Mouse (Mus musculus) MEL-GATA-1-ER (cell line): Measurements from ENCODE around the gene Git2.

Source experiments
- DNase-seq: peaks from one replicate; pipeline ENCODE4 v3.0.0-alpha.2; 2012; ENCODE audit warnings: low read depth; ENCODE audit errors: extremely low read depth

Gene Git2

DNA sequence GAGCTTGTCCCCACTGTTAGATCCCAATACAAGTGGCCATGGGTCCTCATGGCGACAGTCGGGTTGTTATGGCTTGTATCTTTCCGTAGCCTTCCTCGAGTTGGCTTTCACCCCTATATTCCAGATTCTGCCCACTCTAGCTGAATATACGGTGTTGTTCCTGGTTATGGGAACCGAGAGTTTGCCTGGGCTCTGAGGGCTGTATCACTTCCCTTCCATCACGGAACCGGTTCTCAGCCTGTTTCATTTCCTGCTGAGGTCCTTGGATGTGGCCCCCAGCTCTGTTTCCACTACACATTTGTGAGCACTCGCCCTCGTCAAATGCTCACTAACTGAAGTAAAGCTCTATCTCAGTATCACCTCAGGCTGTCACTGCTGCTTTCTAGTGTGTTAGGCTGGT, 53.3 kb downstream of the Git2 start:
- no peak for DNase-seq

DNA sequence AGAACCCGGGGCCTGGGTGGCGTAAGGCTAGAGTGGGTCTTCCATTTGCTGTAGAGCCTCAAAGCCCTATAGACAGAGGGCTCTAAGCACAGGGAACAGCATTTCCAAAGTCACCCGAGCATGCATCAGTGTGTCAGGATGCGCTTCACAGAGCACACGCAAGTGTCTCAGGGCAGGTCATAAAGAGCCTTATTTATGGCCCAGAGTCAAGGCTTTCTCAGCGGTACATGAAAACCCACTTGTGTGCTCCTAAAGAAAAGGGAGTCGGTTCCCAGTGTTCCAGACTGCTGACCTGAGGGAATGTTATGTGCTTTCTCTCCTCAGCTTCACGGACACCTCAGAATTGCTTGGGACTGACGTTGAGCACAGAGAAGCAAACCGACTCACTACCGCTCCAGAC, 54.5 kb downstream of the Git2 start:
- DNase-seq = no peak

GRCm38 (mm10) chr5:114719928-114720270, 55.4 kb downstream of the Git2 start:
- no peak for DNase-seq

DNA sequence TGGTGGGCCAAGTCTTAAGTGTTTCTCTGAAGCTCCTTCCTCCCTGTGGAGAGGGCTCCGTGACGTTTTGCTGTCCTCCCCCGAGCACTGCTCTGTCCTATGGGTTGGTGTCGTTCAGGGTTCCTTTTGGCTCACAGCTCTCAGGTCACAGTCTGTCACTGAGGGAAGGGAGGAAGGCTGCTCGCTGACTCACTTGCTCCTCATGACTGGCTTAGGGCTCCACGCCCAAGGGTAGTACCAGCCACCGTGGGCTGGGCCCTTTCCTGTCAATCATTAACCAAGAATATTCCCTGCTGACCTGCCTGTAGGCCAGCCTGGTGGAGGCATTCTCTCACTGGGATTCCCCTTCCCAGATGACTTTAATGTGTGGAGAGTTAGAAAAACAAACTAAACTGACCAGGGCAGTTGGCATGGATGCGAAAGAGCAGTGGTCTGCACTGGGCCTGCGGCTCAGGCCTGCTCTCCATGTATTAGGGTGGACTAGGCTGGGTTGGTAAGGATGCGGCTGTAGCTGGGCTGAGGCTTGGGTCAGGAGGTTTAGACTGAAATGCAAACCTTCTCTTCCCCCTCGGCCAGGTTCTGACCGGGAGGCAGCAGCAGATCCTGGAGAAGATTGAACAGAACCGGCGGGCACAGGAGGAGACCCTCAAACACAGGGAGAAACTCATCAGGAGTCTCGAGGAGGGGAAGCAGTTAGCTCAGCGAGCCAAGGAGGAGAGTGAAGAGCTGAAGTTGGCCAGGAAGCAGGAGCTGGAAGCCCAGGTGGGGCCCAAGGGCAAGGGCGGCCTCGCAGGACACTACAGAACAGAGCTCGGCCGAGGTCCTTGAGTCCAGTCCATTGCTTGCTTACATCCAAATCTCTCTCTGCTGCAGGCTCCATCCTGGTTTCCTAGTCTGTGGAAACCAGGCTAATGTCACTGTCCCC, 56.1 kb downstream of the Git2 start:
- no peak for DNase-seq

DNA sequence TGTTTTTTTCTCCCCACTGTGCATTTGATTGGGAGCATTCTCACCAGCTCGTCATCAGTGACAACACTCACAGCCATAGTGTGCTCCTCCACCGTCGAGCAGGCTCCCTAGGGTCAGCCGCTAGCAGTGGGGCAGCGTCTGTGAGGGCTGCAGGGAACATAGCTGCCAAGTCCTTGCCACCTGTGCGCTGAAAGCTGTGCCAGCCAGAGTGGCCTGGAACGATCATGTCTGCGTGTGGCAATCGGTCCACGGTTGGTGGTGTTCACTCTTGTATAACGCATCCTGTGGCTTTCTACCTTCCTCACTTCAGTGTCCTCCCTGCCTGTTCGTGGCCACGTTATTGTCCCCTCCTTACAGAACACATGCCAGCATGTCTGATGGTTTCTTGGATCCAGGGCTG, 56.8 kb downstream of the Git2 start:
- no peak for DNase-seq

- no peak for DNase-seq
Measured at GRCm38 (mm10) chr5:114717937-114718336, 57.4 kb downstream of the Git2 start.

DNA sequence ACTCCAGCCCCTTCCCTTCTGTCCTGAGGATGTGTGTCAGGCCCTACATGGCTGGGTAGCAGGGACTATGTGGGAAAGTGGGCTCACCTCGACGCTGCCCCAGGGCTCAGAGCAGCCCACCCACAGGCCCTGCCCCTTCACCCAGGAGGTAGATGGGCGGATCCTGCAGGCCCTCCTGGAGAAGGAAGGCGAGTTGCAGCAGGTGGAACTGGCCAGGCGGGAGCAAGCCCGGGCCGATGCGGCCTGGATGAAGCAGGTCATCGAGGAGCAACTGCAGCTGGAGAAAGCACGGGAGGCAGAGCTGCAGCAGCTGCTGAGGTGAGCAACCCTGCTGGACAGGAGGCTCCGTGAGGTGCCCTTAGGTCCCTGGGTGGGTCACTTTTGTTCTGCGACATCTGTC, 58.0 kb downstream of the Git2 start:
- no peak for DNase-seq

DNA sequence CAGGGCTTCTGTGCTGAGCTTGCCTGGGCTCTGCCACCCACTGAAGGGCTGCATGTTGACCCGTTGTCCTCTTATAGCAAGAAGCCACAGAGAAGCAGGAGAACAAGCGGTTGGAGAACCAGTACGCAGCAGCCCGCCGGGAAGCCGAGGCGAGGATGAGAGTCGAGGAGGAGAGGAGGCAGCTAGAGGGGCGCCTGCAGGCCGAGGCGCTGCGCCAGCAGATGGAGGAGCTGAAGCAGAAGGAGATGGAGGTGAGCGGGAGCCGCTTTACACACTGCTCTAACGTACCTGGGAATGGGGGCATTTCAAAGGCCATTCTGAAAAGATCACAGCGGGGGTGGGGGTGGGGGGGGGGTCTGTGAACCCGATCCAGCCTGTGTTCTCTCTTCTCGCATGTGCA, 60.8 kb downstream of the Git2 start:
- DNase-seq = no peak

DNA sequence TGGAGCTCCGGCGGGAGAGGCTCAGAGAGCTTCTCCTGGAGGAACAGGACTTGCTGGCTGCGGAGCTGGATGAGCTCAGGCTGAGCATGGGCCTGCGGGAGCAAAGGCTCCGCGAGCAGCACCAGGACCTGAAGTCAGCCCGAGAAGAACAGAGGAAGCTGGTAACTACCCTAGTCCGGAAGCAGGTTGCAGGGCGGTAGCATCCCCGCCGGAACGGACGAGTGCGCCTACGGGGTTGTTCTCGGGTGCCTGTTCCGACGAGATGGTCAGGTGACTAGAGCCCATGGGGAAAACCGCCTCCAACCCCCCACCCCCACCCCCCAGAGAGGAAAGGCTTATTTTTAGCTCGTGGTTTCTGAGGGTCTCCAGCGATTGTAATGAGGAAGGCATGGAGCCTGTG, 66.0 kb downstream of the Git2 start:
- no peak for DNase-seq

- no peak for DNase-seq
Measured at GRCm38 (mm10) chr5:114708491-114708890, 66.8 kb downstream of the Git2 start.

- DNase-seq = peak; percentile 80
Measured at GRCm38 (mm10) chr5:114707265-114708068, 67.8 kb downstream of the Git2 start, which contains the start of gene Tchp. Tchp (plus strand) TSS chr5:114707760.

DNA sequence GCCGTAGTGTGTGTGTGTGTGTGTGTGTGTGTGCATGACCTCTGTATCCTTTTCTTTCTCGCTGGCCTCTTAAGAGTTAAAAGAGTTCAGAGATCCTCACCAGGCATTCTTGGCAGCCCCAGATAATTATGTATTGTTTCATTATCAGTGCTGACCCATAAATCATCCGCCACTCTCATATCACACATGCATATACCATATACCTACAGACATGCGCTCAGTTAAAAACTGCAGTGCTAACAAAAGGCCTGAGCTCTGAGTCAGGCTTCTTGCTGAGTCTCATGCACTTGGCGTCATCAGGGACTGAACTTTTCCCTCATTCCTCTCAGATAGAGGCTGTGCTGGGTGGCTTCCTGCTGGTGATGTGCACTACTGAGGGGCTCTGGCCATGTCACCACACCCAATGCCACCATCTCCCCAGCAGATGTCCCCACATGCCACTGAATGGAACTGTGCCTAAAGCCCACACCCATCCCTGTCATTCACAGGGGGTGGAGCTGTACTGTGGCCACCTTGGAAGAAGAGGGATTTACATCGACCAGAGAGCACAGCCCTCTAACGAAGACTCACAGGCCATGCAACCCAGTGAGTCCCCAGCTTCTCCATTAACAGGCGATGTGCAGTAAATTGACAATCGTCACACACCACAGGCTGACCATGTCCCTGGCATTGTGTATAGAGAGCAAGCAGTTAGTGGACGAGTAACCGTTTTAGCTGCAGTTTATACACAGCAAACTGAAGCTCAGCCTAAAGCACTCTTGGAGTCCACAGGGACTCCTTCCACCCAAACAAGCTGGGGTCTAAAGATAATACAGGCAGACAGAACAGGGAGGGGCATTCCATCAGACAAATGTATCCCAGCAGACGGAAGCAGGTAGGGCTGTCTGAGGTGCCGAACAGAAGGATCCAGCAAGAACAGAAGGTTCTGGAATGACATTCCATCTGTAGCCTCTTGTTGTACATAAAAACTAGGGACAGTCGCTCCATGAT, 72.6 kb downstream of the Git2 start:
- DNase-seq = no peak

DNA sequence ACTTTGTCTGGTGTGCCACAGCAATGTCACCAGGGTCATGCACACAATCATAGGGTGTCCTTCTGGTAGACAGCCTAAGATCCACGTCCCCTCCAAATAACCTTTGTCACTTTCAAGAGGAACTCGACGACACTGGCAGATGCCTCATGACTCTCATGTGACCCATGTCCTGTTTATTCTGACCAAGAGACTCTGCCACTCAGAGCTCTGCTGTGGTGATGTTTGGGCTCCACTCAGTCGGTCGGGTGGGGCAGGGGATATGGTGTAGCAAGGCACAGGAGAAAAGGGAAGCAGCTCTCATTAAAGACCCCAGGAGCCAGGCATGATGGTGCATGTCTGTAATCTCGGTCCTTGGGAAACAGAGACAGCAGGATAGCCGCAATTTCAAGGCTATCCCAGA, 76.3 kb downstream of the Git2 start:
- DNase-seq = no peak

- DNase-seq = no peak
Measured at GRCm38 (mm10) chr5:114698044-114698746, 77.1 kb downstream of the Git2 start.

- DNase-seq = peak; percentile 92
Measured at GRCm38 (mm10) chr5:114696939-114697338, 78.4 kb downstream of the Git2 start.

- no peak for DNase-seq
Measured at GRCm38 (mm10) chr5:114695775-114696174, 79.5 kb downstream of the Git2 start.

- DNase-seq = no peak
Measured at GRCm38 (mm10) chr5:114690633-114691567, 84.4 kb downstream of the Git2 start, which contains the start of gene Gltp. Gltp (minus strand) TSS chr5:114690984.

DNA sequence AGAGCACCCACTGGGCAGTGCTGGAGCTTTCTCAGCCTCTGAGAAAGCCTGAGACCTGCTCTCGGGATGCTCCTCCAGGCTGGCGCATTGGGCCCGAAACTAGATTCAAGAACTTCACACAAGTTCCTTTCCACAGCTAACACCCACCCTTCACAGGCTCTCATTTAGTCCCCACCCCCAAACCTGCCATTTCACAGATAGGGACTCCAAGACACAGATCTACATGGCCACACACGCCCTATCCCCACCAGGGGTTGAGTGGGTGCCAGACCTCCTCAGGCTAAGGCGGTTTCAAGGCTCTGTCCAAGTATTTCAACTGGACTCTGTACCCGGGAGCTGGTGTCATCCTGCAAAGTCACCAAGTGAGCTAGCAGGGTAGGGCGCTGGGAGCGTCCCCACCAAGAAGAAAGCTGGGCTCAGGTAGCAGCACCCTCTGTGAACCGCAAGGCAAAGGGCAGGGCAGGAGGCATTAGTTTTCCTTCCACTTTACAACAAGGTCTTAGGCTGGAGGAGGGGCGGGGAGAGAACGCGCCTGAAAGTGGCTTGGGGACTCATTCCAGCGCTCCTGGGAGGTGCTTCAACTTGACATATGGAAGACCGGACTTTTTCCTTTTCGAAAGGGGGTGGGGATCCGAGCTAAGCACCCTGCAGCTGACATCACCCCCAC, 85.5 kb downstream of the Git2 start:
- DNase-seq = no peak

- DNase-seq = no peak
Measured at GRCm38 (mm10) chr5:114688703-114689102, 86.6 kb downstream of the Git2 start.
